Mouse (Mus musculus): Measurements from ENCODE around the gene Tppp3. TPM values are rescaled to one million over a fixed set of nuclear protein-coding genes. Genes with fewer than 3 reads are reported as not detected.

The Tppp3 gene
- total and polyA plus RNA-seq, 3 experiments = 0.25 to 0.39 TPM; not detected in 1

DNA sequence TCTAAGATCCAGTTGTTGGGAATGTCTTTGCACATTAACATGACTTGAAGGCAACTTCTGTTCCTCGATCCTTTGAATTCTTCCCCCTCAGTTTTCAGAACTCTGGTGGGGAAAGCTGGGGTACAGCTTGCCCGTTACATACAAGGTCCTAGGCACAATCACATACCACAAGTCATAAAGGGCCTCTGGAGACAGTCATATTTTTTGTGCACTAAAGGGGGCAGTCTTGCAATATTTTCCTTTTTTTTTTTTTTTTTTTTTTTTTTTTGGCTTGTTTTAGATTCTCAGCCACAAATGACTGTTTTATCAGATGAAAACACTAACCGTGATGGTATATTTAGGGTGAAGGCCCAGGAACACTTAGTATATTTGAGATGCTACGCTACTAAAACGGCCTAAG lies 18.0 kb downstream of the Tppp3 start:
- H3K4me3 ChIP-seq (replicated peaks in 1 of 3; ENCODE audit: low read depth in 2 of 3, low read length in 2 of 3, poor library complexity in 1 of 3) = no peak overlapping the region
- dilution Hi-C loops (cut with MboI; ENCODE audit: extremely low pct_ligation_motif_present, extremely low pct_unique_long_range_greater_than_20kb, low sequenced_read_pairs) = no loop called here
- no peak overlapping the region for H3K9ac ChIP-seq (ENCODE audit: insufficient read depth, low read depth)
- H3K4me1 ChIP-seq (ENCODE audit: control insufficient read depth in 1 of 2, insufficient read depth in 2 of 2) = peaks cover 0 to 12% of the 10 kb centered on the region in 2 experiments; a peak in 2 of 4 replicates
- TF ChIP-seq RAD21 (IDR thresholded peaks at IDR 0.05; ENCODE audit: low read depth, low read length) (peak; percentile 37), CTCF (conservative IDR thresholded peaks at IDR 0.05 in 1 of 2, IDR thresholded peaks at IDR 0.05 in 1 of 2; ENCODE audit: low read depth in 2 of 2, low read length in 2 of 2) (peak in 1 of 2 experiments; percentile 61; a peak in 2 of 4 replicates), POLR2A (IDR thresholded peaks at IDR 0.05; ENCODE audit: low read depth, low read length) (no peak), ZNF384 (IDR thresholded peaks at IDR 0.05; ENCODE audit: low read depth, low read length) (peak; percentile 99), ETS1 (conservative IDR thresholded peaks at IDR 0.05; ENCODE audit: low read depth, low read length) (no peak), MAFK (IDR thresholded peaks at IDR 0.05; ENCODE audit: insufficient replicate concordance, low read length) (no peak), POLR2AphosphoS2 (IDR thresholded peaks at IDR 0.05; ENCODE audit: low read depth, low read length) (no peak), SMC3 (IDR thresholded peaks at IDR 0.05; ENCODE audit: low read depth, low read length) (peak; percentile 10; the same call in 1 of the 2 replicates), HCFC1 (IDR thresholded peaks at IDR 0.05; ENCODE audit: low read depth, low read length) (no peak)
- no peaks in the 10 kb centered on the region for H3K36me3 ChIP-seq (replicated peaks in 1 of 2; ENCODE audit: control insufficient read depth in 1 of 2, insufficient read depth in 1 of 2, low read length in 1 of 2)
- H3K27me3 ChIP-seq (replicated peaks) = no peaks in the 10 kb centered on the region
- no peaks in the 10 kb centered on the region for H3K9me3 ChIP-seq (replicated peaks; ENCODE audit: low read length)
- in situ Hi-C loops (cut with MboI; ENCODE audit: low pct_ligation_motif_present, low pct_unique_long_range_greater_than_20kb, low sequenced_read_pairs) = no loop called here
- H3K4me2 ChIP-seq (ENCODE audit: insufficient read depth, low read depth, poor library complexity, severe bottlenecking) = no peak overlapping the region
- DNase-seq (ENCODE audit: extremely low read depth) = peak; percentile 7
- H3K27ac ChIP-seq (ENCODE audit: insufficient read depth, low read depth) = no peak overlapping the region
- H3K79me2 ChIP-seq (replicated peaks; ENCODE audit: control insufficient read depth, extremely low read depth, insufficient read depth, poor library complexity, severe bottlenecking) = no peaks in the 10 kb centered on the region

DNA sequence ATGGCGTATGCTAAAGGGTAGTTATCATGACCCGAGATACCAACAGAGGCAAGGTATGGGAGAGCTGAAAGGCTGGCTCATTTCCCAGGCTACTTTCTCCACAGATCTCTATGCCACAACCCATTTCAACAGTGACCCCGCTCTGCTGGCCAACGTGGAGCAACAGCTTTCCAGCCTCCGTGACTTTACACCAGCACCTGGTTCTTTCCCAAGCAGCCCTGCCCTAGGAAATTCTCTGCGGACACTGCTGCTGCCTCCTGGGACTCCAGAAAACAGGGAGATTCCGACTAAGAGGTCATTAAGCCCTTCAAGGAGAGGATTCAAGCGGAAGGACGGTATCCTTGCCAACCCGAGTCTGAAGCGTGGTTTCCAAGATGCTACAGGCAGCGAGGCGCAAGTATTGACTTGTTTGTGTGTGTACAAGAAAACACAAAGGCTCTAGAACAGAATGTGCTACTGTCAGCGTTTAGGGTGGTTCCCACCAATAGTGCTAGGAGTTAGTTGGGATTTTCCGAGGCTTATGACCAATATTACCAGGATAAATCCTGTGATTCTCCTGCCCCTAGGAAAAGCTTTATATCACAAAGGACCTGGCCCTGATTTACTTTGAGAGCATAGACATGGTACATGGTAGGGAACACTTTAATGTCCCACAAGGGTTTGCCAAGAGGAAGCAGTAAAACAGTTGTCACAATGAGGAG lies 19.3 kb downstream of the Tppp3 start:
- in situ Hi-C loops (cut with MboI; ENCODE audit: low pct_ligation_motif_present, low pct_unique_long_range_greater_than_20kb, low sequenced_read_pairs) = no loop called here
- peaks cover 0 to 12% of the 10 kb centered on the region in 2 experiments; a peak in 2 of 4 replicates for H3K4me1 ChIP-seq (ENCODE audit: control insufficient read depth in 1 of 2, insufficient read depth in 2 of 2)
- dilution Hi-C loops (cut with MboI; ENCODE audit: extremely low pct_ligation_motif_present, extremely low pct_unique_long_range_greater_than_20kb, low sequenced_read_pairs) = no loop called here
- no peak overlapping the region for H3K4me2 ChIP-seq (ENCODE audit: insufficient read depth, low read depth, poor library complexity, severe bottlenecking)
- H3K79me2 ChIP-seq (replicated peaks; ENCODE audit: control insufficient read depth, extremely low read depth, insufficient read depth, poor library complexity, severe bottlenecking) = no peaks in the 10 kb centered on the region
- H3K27me3 ChIP-seq (replicated peaks) = no peaks in the 10 kb centered on the region
- no peaks in the 10 kb centered on the region for H3K9me3 ChIP-seq (replicated peaks; ENCODE audit: low read length)
- DNase-seq (ENCODE audit: extremely low read depth) = no peak
- TF ChIP-seq RCOR1 (conservative IDR thresholded peaks at IDR 0.05; ENCODE audit: low read depth, low read length) (no peak), ETS1 (conservative IDR thresholded peaks at IDR 0.05; ENCODE audit: low read depth, low read length) (no peak), MYC (IDR thresholded peaks at IDR 0.05; ENCODE audit: low read depth, low read length) (no peak), ELF1 (IDR thresholded peaks at IDR 0.05; ENCODE audit: low read depth, low read length) (no peak), NRF1 (IDR thresholded peaks at IDR 0.05; ENCODE audit: low read depth, low read length) (no peak), ZKSCAN1 (IDR thresholded peaks at IDR 0.05; ENCODE audit: borderline replicate concordance, low read depth, low read length) (no peak), JUND (conservative IDR thresholded peaks at IDR 0.05; ENCODE audit: low read depth, low read length) (no peak), IRF4 (IDR thresholded peaks at IDR 0.05; ENCODE audit: low read depth, low read length) (no peak)
- H3K36me3 ChIP-seq (replicated peaks in 1 of 2; ENCODE audit: control insufficient read depth in 1 of 2, insufficient read depth in 1 of 2, low read length in 1 of 2) = no peaks in the 10 kb centered on the region
- H3K27ac ChIP-seq (ENCODE audit: insufficient read depth, low read depth) = no peak overlapping the region
- no peak overlapping the region for H3K4me3 ChIP-seq (replicated peaks in 1 of 3; ENCODE audit: low read depth in 2 of 3, low read length in 2 of 3, poor library complexity in 1 of 3)
- H3K9ac ChIP-seq (ENCODE audit: insufficient read depth, low read depth) = no peak overlapping the region
